Mouse (Mus musculus): Measurements from ENCODE around the gene Adgrg1.

DNA sequence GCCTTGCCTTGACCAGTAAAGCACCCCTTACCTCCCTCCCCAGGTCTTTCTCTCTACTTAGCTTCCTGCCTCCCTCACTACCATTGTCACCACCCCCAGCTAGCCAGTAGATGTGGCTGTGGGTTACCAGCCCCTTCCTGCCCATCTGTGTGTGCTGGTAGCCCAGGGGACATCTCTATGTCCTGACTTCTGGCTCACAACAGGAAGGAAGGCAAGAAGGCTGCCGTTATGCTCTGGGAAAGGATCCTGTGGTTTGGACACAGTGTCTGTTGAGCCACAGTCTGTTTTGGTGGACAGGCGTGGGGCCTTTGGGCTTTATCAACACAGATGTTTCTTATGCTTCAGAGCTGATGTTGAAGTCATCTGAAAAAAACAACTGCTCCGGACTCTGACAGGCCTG, 72.4 kb downstream of the Adgrg1 start:
- TF ChIP-seq POLR2A (IDR thresholded peaks at IDR 0.05; ENCODE audit: extremely low read depth, insufficient read depth, low read length) (no peak), CTCF (IDR thresholded peaks at IDR 0.05; ENCODE audit: extremely low read depth, insufficient read depth, low read length) (no peak)
